Mouse (Mus musculus): ENCODE results near the gene Nit2.

DNA sequence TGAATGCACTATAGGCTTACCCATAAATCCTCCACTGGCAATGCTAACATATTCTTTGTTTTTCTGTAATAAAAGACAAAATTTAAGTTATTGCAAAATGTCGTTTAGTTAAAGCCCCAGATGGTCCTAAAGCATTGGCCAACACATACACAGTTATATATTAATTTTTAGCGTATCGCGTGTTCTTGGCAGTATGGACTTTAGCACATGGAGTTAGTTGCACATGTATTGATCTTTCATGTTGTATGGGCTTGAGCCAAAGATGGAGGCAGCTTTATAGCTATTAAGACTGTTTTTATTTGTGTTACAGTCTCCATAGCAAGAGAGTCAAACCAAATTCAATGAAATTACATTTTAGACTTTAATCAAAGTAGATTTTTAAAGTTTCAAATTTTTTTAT is 19.5 kb upstream of the Nit2 start:
- no peak for TF ChIP-seq POLR2A (IDR thresholded peaks at IDR 0.05; ENCODE audit: control insufficient read depth in 1 of 2, insufficient read depth in 1 of 2, low read depth in 1 of 2, low read length in 2 of 2, poor library complexity in 1 of 2)
- TF ChIP-seq CTCF (IDR thresholded peaks at IDR 0.05 in 2 of 3, conservative IDR thresholded peaks at IDR 0.05 in 1 of 3; ENCODE audit: control insufficient read depth in 1 of 3, insufficient read depth in 1 of 3, low read depth in 2 of 3, low read length in 3 of 3, poor library complexity in 1 of 3, severe bottlenecking in 1 of 3), result no peak
- TF ChIP-seq POLR2AphosphoS2 (IDR thresholded peaks at IDR 0.05; ENCODE audit: low read length), result no peak
- TF ChIP-seq UBTF (IDR thresholded peaks at IDR 0.05; ENCODE audit: borderline replicate concordance, insufficient read depth, low read depth, low read length), result no peak
- TF ChIP-seq GATA1 (IDR thresholded peaks at IDR 0.05; ENCODE audit: low read depth, low read length), result no peak
- TF ChIP-seq TAL1 (IDR thresholded peaks at IDR 0.05; ENCODE audit: low read length), result no peak
- TF ChIP-seq EP300 (IDR thresholded peaks at IDR 0.05; ENCODE audit: low read depth in 1 of 2, low read length in 2 of 2), result no peak
- no peak for TF ChIP-seq TCF12 (IDR thresholded peaks at IDR 0.05; ENCODE audit: low read depth, low read length)
- TF ChIP-seq SMC3 (IDR thresholded peaks at IDR 0.05; ENCODE audit: low read depth, low read length), result no peak
- no peak for TF ChIP-seq MAZ (IDR thresholded peaks at IDR 0.05; ENCODE audit: low read depth, low read length)
